Mouse (Mus musculus): ENCODE data around the gene Micall1. TPM values are rescaled to one million over a fixed set of nuclear protein-coding genes. Genes with fewer than 3 reads are reported as not detected.

Gene Micall1
- total and polyA plus RNA-seq, 3 experiments, result 39.3 to 45.7 (median 43.0) TPM

DNA sequence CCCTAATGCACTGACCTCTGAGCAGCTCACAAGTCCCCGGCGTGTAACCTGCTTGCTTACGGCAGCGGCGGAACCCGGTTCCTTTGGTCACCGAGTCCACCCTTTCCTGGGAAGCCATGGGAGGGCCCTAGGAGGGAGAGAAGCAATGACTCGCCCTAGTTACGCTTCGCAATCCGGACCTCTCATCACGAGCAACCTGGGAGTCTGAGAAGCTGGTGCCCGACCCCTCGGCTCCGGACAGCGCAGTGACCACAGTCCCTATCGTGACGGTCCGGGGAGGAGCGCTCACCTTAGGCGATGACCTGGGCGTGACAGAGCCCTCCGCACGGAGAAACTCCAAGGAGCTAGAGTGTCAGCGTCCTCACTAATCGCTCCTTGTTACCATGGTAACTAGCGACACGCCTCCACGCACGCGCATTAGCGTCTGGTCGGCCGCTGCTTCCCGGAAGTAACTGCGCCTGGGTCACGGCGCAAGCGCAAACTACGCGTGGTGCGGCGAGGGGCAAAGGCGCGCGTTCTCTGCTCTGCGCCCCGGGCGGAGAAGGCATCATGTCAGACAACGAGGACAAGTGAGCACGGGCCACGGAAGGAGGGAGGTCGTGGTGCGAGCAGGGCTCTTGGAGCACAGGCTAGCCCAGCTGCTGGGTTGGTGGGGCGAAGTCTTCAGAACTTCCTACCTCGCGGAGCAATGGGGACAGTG, 32.3 kb downstream of the Micall1 start, which contains the start of the genes Polr2f and 1700088E04Rik:
Gene Polr2f (plus strand): TSS at position 144 of the 700 bp plus-strand sequence.
Gene 1700088E04Rik (minus strand): TSS at position 388 of the 700 bp plus-strand sequence.
- H3K4me3 ChIP-seq, result peak within 1 kb of the TSS; percentile 91
- H3K36me3 ChIP-seq (ENCODE audit: control insufficient read depth, insufficient read depth, low read length), result no peaks in the 10 kb centered on the region
- H3K27ac ChIP-seq, result peak within 1 kb of the TSS; percentile 79
- no peaks in the 10 kb centered on the region for H3K27me3 ChIP-seq (ENCODE audit: control insufficient read depth, insufficient read depth, low read length)
- peak; percentile 94 to 95 for DNase-seq
- peak within 1 kb of the TSS; percentile 88 for H3K9ac ChIP-seq (ENCODE audit: low read depth, low read length)
- no peaks in the 10 kb centered on the region; the same call in 1 of the 2 replicates for H3K79me2 ChIP-seq (replicated peaks; ENCODE audit: control insufficient read depth, insufficient read depth, low read length)
- intact Hi-C loops (cut with DNase I), result no loop called here
- TF ChIP-seq EP300 (IDR thresholded peaks at IDR 0.05; ENCODE audit: insufficient read depth, low read depth, low read length) (no peak), POLR2A (IDR thresholded peaks at IDR 0.05; ENCODE audit: insufficient read depth, low read depth, low read length) (peak; percentile 96), CTCF (IDR thresholded peaks at IDR 0.05) (no peak)
- WGBS, result under 1% methylated on average over 57 of the region's 57 CpGs
- no peaks in the 10 kb centered on the region for H3K4me1 ChIP-seq (ENCODE audit: control insufficient read depth, insufficient read depth, low read length)

DNA sequence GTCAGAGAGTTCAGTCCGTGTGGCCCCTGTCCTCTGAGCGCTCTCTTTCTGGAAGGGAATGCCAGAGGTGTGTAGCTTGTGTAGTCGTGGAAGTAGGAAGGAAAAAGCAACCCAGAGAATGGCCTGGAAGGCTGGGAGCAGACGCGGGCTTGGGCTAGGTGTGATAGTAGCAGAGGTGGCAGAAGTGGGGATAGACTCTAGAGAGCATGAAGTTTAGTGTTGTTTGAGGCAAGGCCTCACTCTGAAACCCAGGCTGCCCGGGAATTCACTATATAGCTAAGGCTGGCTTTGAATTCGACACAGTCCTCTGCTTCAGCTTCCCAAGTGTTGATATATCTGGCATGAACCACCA, 32.8 kb downstream of the Micall1 start:
- TF ChIP-seq CTCF (IDR thresholded peaks at IDR 0.05) (no peak), EP300 (IDR thresholded peaks at IDR 0.05; ENCODE audit: insufficient read depth, low read depth, low read length) (no peak), POLR2A (IDR thresholded peaks at IDR 0.05; ENCODE audit: insufficient read depth, low read depth, low read length) (no peak)
- Histone ChIP-seq H3K9ac (ENCODE audit: low read depth, low read length) (peak overlapping the region; percentile 88), H3K4me3 (peak overlapping the region; percentile 91), H3K27me3 (ENCODE audit: control insufficient read depth, insufficient read depth, low read length) (no peaks in the 10 kb centered on the region), H3K4me1 (ENCODE audit: control insufficient read depth, insufficient read depth, low read length) (no peaks in the 10 kb centered on the region), H3K36me3 (ENCODE audit: control insufficient read depth, insufficient read depth, low read length) (no peaks in the 10 kb centered on the region), H3K79me2 (replicated peaks; ENCODE audit: control insufficient read depth, insufficient read depth, low read length) (no peaks in the 10 kb centered on the region; the same call in 1 of the 2 replicates), H3K27ac (peak overlapping the region; percentile 79)
- no peak for DNase-seq
- intact Hi-C loops (cut with DNase I), result no loop called here
- 0% methylated on average over 7 of the region's 7 CpGs for WGBS

DNA sequence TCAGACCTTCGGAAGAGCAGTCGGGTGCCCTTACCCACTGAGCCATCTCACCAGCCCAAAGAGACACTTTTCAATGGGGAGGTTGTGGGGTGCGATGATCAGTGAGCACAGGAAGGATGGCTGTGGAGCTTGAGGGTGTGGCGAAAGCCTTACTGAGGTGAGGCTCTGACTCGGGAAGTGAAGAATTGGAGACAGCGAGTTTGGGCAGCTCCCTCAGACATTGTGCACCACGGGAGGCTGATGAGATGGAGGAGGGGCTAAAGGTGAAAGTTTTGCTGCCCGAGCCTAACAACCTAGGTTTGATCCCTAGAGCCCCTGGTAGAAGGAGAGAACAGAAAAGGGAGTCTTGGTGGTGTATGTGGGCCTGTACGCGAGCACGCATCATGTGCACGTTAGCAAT, 34.6 kb downstream of the Micall1 start:
- intact Hi-C loops (cut with DNase I), result no loop called here
- Histone ChIP-seq H3K4me3 (no peak overlapping the region), H3K27me3 (ENCODE audit: control insufficient read depth, insufficient read depth, low read length) (no peaks in the 10 kb centered on the region), H3K36me3 (ENCODE audit: control insufficient read depth, insufficient read depth, low read length) (no peaks in the 10 kb centered on the region), H3K79me2 (replicated peaks; ENCODE audit: control insufficient read depth, insufficient read depth, low read length) (no peaks in the 10 kb centered on the region; the same call in 1 of the 2 replicates), H3K27ac (no peak overlapping the region), H3K9ac (ENCODE audit: low read depth, low read length) (no peak overlapping the region), H3K4me1 (ENCODE audit: control insufficient read depth, insufficient read depth, low read length) (no peaks in the 10 kb centered on the region)
- TF ChIP-seq EP300 (IDR thresholded peaks at IDR 0.05; ENCODE audit: insufficient read depth, low read depth, low read length) (no peak), CTCF (IDR thresholded peaks at IDR 0.05) (no peak)
- no peak for DNase-seq
- WGBS, result 89% methylated on average over 12 of the region's 12 CpGs

DNA sequence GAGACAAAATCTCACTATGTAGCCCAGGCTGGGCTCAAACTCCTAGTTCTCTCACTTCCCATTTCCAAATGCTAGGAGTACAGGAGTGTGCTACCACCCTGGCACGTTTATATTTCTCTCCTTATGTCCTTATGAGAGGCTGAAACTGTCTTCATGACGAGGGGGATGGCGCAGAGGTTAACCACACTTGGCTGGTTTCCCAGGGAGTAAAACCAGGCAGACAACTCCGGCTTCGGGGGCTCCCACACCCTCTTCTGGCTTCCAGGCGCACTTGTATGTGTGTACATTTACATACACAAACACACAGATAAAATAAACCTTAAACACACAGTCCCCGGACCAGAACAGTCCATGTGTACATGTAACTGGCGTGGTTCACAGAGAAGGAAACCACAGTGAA, 35.3 kb downstream of the Micall1 start:
- Histone ChIP-seq H3K27ac (no peak overlapping the region), H3K4me1 (ENCODE audit: control insufficient read depth, insufficient read depth, low read length) (no peaks in the 10 kb centered on the region), H3K27me3 (ENCODE audit: control insufficient read depth, insufficient read depth, low read length) (no peaks in the 10 kb centered on the region), H3K79me2 (replicated peaks; ENCODE audit: control insufficient read depth, insufficient read depth, low read length) (no peaks in the 10 kb centered on the region; the same call in 1 of the 2 replicates), H3K4me3 (no peak overlapping the region), H3K9ac (ENCODE audit: low read depth, low read length) (no peak overlapping the region), H3K36me3 (ENCODE audit: control insufficient read depth, insufficient read depth, low read length) (no peaks in the 10 kb centered on the region)
- intact Hi-C loops (cut with DNase I), result no loop called here
- no peak for TF ChIP-seq POLR2A (IDR thresholded peaks at IDR 0.05; ENCODE audit: insufficient read depth, low read depth, low read length)
- no peak for TF ChIP-seq CTCF (IDR thresholded peaks at IDR 0.05)
- no peak for TF ChIP-seq EP300 (IDR thresholded peaks at IDR 0.05; ENCODE audit: insufficient read depth, low read depth, low read length)
- no peak for DNase-seq
- WGBS, result 67% methylated on average over 8 of the region's 8 CpGs

- WGBS, result 81% methylated on average over 7 of the region's 7 CpGs
- no peaks in the 10 kb centered on the region for H3K27me3 ChIP-seq (ENCODE audit: control insufficient read depth, insufficient read depth, low read length)
- no peak overlapping the region for H3K4me3 ChIP-seq
- no peaks in the 10 kb centered on the region for H3K4me1 ChIP-seq (ENCODE audit: control insufficient read depth, insufficient read depth, low read length)
- DNase-seq, result no peak
- TF ChIP-seq CTCF (IDR thresholded peaks at IDR 0.05) (no peak), EP300 (IDR thresholded peaks at IDR 0.05; ENCODE audit: insufficient read depth, low read depth, low read length) (no peak), POLR2A (IDR thresholded peaks at IDR 0.05; ENCODE audit: insufficient read depth, low read depth, low read length) (no peak)
- no peaks in the 10 kb centered on the region for H3K36me3 ChIP-seq (ENCODE audit: control insufficient read depth, insufficient read depth, low read length)
- intact Hi-C loops (cut with DNase I), result no loop called here
- H3K27ac ChIP-seq, result no peak overlapping the region
- no peaks in the 10 kb centered on the region; the same call in 1 of the 2 replicates for H3K79me2 ChIP-seq (replicated peaks; ENCODE audit: control insufficient read depth, insufficient read depth, low read length)
- H3K9ac ChIP-seq (ENCODE audit: low read depth, low read length), result no peak overlapping the region
Observed at GRCm38 (mm10) chr15:79145522-79145921, 36.8 kb downstream of the Micall1 start.

- TF ChIP-seq EP300 (IDR thresholded peaks at IDR 0.05; ENCODE audit: insufficient read depth, low read depth, low read length) (0 out of 2 replicates have a peak, but pooled peaks have one; percentile 81), CTCF (IDR thresholded peaks at IDR 0.05) (peak; percentile 94), POLR2A (IDR thresholded peaks at IDR 0.05; ENCODE audit: insufficient read depth, low read depth, low read length) (no peak)
- WGBS, result 45% methylated on average over 7 of the region's 7 CpGs
- peak; percentile 72 to 87 for DNase-seq
- intact Hi-C loops (cut with DNase I), result loop anchor here (1.0 to 2.0 kb wide), 2 partner anchors 55 to 110 kb away; no protein-coding TSS in a partner anchor
- no peak overlapping the region for H3K27ac ChIP-seq
- no peak overlapping the region for H3K9ac ChIP-seq (ENCODE audit: low read depth, low read length)
- H3K27me3 ChIP-seq (ENCODE audit: control insufficient read depth, insufficient read depth, low read length), result no peaks in the 10 kb centered on the region
- no peak overlapping the region for H3K4me3 ChIP-seq
- H3K36me3 ChIP-seq (ENCODE audit: control insufficient read depth, insufficient read depth, low read length), result no peaks in the 10 kb centered on the region
- H3K4me1 ChIP-seq (ENCODE audit: control insufficient read depth, insufficient read depth, low read length), result no peaks in the 10 kb centered on the region
- no peaks in the 10 kb centered on the region for H3K79me2 ChIP-seq (replicated peaks; ENCODE audit: control insufficient read depth, insufficient read depth, low read length)
Observed at GRCm38 (mm10) chr15:79148533-79148932, 39.8 kb downstream of the Micall1 start.
